Mouse (Mus musculus) CH12.LX (cell line): Measurements from ENCODE around the gene Unk. TPM values are rescaled to one million over a fixed set of nuclear protein-coding genes. Genes with fewer than 3 reads are reported as not detected.

Experiments used
- DNase-seq: peaks from one replicate; pipeline ENCODE4 v3.0.0-alpha.2; 2013; ENCODE audit errors: extremely low read depth
- H3K27ac ChIP-seq: 2 replicates; pipeline ENCODE4 v1.5.1; 2012; ENCODE audit warnings: low read depth, mild to moderate bottlenecking, control low read depth, moderate library complexity; ENCODE audit not compliant: insufficient read depth
- H3K27me3 ChIP-seq: replicated peaks from 2 replicates; pipeline ENCODE3; 2012; ENCODE audit warnings: inconsistent platforms
- H3K36me3 ChIP-seq, 2 experiments: replicated peaks in 1 of 2; 2 replicates each; pipeline versions ENCODE3 to v1.6.1; 2012; ENCODE audit warnings: inconsistent platforms in 1 of 2, low read length in 1 of 2, mild to moderate bottlenecking in 1 of 2, mixed read lengths in 1 of 2, moderate library complexity in 1 of 2; ENCODE audit not compliant: control insufficient read depth in 1 of 2, insufficient read depth in 1 of 2
- H3K4me1 ChIP-seq, 2 experiments: 2 replicates each; pipeline ENCODE4 v1.6.1; 2012; ENCODE audit warnings: inconsistent platforms in 1 of 2, moderate library complexity in 1 of 2; ENCODE audit not compliant: insufficient read depth in 2 of 2, control insufficient read depth in 1 of 2
- H3K4me2 ChIP-seq: 2 replicates; pipeline ENCODE4 v1.6.1; 2012; ENCODE audit warnings: low read depth, mild to moderate bottlenecking, control low read depth; ENCODE audit not compliant: poor library complexity, insufficient read depth, severe bottlenecking
- H3K4me3 ChIP-seq, 3 experiments: fragments of 150-350 bp in 1 of 3; sonication (generic) in 1 of 3; replicated peaks in 1 of 3; 2 replicates each; pipeline versions ENCODE3 to v1.5.1; 2011 to 2012; ENCODE audit warnings: low read depth in 2 of 3, low read length in 2 of 3, mild to moderate bottlenecking in 2 of 3, moderate library complexity in 2 of 3, control low read depth in 1 of 3, improper control_type of control experiment in 1 of 3, inconsistent platforms in 1 of 3, mixed read lengths in 1 of 3; ENCODE audit not compliant: poor library complexity in 1 of 3
- H3K79me2 ChIP-seq: replicated peaks from 2 replicates; pipeline ENCODE4 v1.6.1; 2012; ENCODE audit warnings: mild to moderate bottlenecking, moderate library complexity; ENCODE audit not compliant: control insufficient read depth, poor library complexity, insufficient read depth, severe bottlenecking; ENCODE audit errors: extremely low read depth
- H3K9ac ChIP-seq: 2 replicates; pipeline ENCODE4 v1.6.1; 2012; ENCODE audit warnings: low read depth, mild to moderate bottlenecking, control low read depth, moderate library complexity; ENCODE audit not compliant: insufficient read depth
- H3K9me3 ChIP-seq: replicated peaks from 2 replicates; pipeline ENCODE3; 2012; ENCODE audit warnings: low read length, inconsistent platforms, mixed read lengths
- CHD1 ChIP-seq: IDR thresholded peaks from 2 replicates; pipeline ENCODE4 v1.6.1; 2012; ENCODE audit warnings: low read depth, low read length, improper control_type of control experiment, inconsistent platforms
- CHD2 ChIP-seq: IDR thresholded peaks from 2 replicates; pipeline ENCODE4 v1.6.1; 2011; ENCODE audit warnings: low read length, improper control_type of control experiment
- EP300 ChIP-seq: IDR thresholded peaks from 2 replicates; pipeline ENCODE4 v1.6.1; 2011; ENCODE audit warnings: low read length, improper control_type of control experiment
- IRF4 ChIP-seq: IDR thresholded peaks from 2 replicates; pipeline ENCODE4 v1.6.1; 2014; ENCODE audit warnings: low read depth, mild to moderate bottlenecking, inconsistent platforms, low read length, improper control_type of control experiment
- JUND ChIP-seq: conservative IDR thresholded peaks from 2 replicates; pipeline ENCODE4 v1.6.1; 2011; ENCODE audit warnings: low read depth, low read length, improper control_type of control experiment
- KAT2A ChIP-seq: IDR thresholded peaks from 2 replicates; pipeline ENCODE4 v1.6.1; 2012; ENCODE audit warnings: low read length, improper control_type of control experiment, inconsistent platforms; ENCODE audit not compliant: insufficient replicate concordance
- MAZ ChIP-seq: IDR thresholded peaks from 2 replicates; pipeline ENCODE4 v1.6.1; 2012; ENCODE audit warnings: low read depth, mild to moderate bottlenecking, inconsistent platforms, low read length, improper control_type of control experiment, moderate library complexity
- MEF2A ChIP-seq: IDR thresholded peaks from 2 replicates; pipeline ENCODE4 v1.6.1; 2014; ENCODE audit warnings: low read depth, mild to moderate bottlenecking, inconsistent platforms, low read length, improper control_type of control experiment, borderline replicate concordance
- MYC ChIP-seq: IDR thresholded peaks from 2 replicates; pipeline ENCODE4 v1.6.1; 2011; ENCODE audit warnings: low read depth, mild to moderate bottlenecking, improper control_type of control experiment, low read length
- PAX5 ChIP-seq: IDR thresholded peaks from 2 replicates; pipeline ENCODE4 v1.6.1; 2012; ENCODE audit warnings: low read length, inconsistent platforms, mixed read lengths
- POLR2A ChIP-seq: IDR thresholded peaks from 2 replicates; pipeline ENCODE4 v1.6.1; 2011; ENCODE audit warnings: low read depth, mild to moderate bottlenecking, improper control_type of control experiment, low read length
- RAD21 ChIP-seq: IDR thresholded peaks from 2 replicates; pipeline ENCODE4 v1.6.1; 2011; ENCODE audit warnings: low read depth, mild to moderate bottlenecking, low read length, improper control_type of control experiment, moderate library complexity
- SIN3A ChIP-seq: IDR thresholded peaks from 2 replicates; pipeline ENCODE4 v1.6.1; 2012; ENCODE audit warnings: low read length, improper control_type of control experiment, inconsistent platforms
- TCF12 ChIP-seq: IDR thresholded peaks from 2 replicates; pipeline ENCODE4 v1.6.1; 2014; ENCODE audit warnings: low read depth, mild to moderate bottlenecking, inconsistent platforms, low read length, improper control_type of control experiment
- UBTF ChIP-seq: IDR thresholded peaks from 2 replicates; pipeline ENCODE4 v1.6.1; 2012; ENCODE audit warnings: low read depth, mild to moderate bottlenecking, inconsistent platforms, low read length, improper control_type of control experiment, moderate library complexity
- USF1 ChIP-seq: IDR thresholded peaks from 2 replicates; pipeline ENCODE4 v1.6.1; 2014; ENCODE audit warnings: low read depth, mild to moderate bottlenecking, inconsistent platforms, low read length, improper control_type of control experiment
- ZC3H11A ChIP-seq: IDR thresholded peaks from 2 replicates; pipeline ENCODE4 v1.6.1; 2012; ENCODE audit warnings: low read depth, mild to moderate bottlenecking, inconsistent platforms, low read length, improper control_type of control experiment
- ZKSCAN1 ChIP-seq: IDR thresholded peaks from 2 replicates; pipeline ENCODE4 v1.6.1; 2012; ENCODE audit warnings: low read depth, inconsistent platforms, low read length, improper control_type of control experiment, borderline replicate concordance
- dilution Hi-C: fragments of 300-500 bp; cut with MboI; formaldehyde crosslinking; loops from 2 replicates; pipeline ENCODE4 v1.14.3; 2020; ENCODE audit warnings: low sequenced_read_pairs; ENCODE audit not compliant: extremely low pct_unique_long_range_greater_than_20kb, extremely low pct_ligation_motif_present
- in situ Hi-C: fragments of 300-500 bp; cut with MboI; formaldehyde crosslinking; loops from 3 replicates; pipeline ENCODE4 v1.14.3; 2019; ENCODE audit warnings: low sequenced_read_pairs, low pct_ligation_motif_present, low pct_unique_long_range_greater_than_20kb, mixed read lengths
- polyA plus RNA-seq: library from polyadenylated mRNA; unstranded; fragments of >175 nt; gene quantifications from 2 replicates; pipeline ENCODE4 v1.2.1, GENCODE M21; 2012; ENCODE audit warnings: low read depth; ENCODE audit not compliant: insufficient read length
- total RNA-seq, 2 experiments: library from RNA; depleted of rRNA; stranded (reverse); fragments of 300-350 nt in 1 of 2; fragments of >200 nt in 1 of 2; gene quantifications; 2 replicates each; pipeline ENCODE4 v1.2.3; 2012 to 2014

The Unk gene
- total and polyA plus RNA-seq, 3 experiments, result 20.9 to 35.0 (median 24.7) TPM

DNA sequence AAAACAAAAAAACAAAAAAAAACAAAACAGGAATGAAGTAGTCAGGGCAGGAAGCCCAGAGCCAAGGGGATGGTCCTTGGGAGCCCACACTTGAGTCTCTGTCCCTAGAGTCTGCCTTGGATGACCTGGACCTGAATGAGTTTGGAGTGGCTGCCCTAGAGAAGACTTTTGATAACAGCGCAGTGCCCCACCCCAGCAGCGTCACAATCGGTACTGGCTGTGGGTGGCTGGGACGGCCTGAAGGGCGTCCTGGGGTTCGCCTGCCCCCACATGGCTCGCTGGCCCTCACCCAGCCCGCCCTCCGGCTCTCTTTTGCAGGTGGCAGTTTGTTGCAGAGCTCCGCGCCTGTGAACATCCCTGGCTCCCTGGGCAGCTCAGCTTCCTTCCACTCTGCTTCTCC lies 25.8 kb downstream of the Unk start:
- H3K27me3 ChIP-seq, result no peaks in the 10 kb centered on the region
- H3K27ac ChIP-seq, result no peak overlapping the region
- H3K9me3 ChIP-seq, result no peaks in the 10 kb centered on the region
- no peak overlapping the region for H3K4me2 ChIP-seq
- peaks cover 0 to 13% of the 10 kb centered on the region in 2 experiments; a peak in 2 of 4 replicates for H3K4me1 ChIP-seq
- no peak for DNase-seq
- no peaks in the 10 kb centered on the region for H3K79me2 ChIP-seq
- TF ChIP-seq JUND (no peak), USF1 (no peak), RAD21 (no peak), MEF2A (no peak), MYC (no peak), KAT2A (no peak), ZKSCAN1 (no peak), POLR2A (no peak), IRF4 (no peak), ZC3H11A (no peak), CHD1 (no peak), CHD2 (no peak), MAZ (no peak), TCF12 (no peak), SIN3A (no peak), UBTF (no peak), PAX5 (no peak)
- no peak overlapping the region for H3K9ac ChIP-seq
- H3K36me3 ChIP-seq, result peaks cover 93 to 97% of the 10 kb centered on the region in 2 experiments
- dilution Hi-C loops (no loop called here), in situ Hi-C loops (no loop called here)
- no peak overlapping the region for H3K4me3 ChIP-seq

DNA sequence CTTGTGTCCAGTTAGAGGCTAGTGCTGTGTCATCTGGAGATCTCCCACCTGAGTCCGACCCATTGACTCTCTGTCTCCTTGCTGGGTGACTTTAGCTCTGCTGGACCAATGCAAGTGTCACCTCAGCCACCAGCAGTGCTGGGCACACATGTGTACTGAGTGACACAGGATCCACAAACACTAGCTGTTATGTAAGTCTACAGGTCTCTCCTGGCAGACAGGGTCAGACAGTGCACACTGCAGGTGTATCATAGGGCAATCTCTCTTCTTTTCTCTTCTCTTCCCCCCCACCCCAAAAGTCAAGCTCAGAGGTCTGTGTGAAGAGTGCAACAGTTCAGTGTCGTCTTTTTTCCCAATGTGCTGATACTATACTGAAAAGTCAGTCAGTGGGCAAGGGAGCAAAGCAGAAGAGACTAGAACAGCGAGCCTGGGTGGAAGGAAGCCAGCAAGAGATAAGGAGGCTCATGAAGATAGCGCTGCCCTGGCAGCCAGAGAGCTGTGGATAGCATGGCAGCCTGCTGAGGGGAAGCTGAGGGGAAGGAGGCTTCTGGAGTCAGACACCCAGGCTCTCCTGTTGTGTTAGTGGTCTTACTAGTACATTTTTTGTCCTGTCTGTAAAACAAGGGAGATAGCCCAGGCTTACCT lies 27.2 kb downstream of the Unk start:
- Histone ChIP-seq H3K4me3 (no peak overlapping the region), H3K4me1 (peaks cover 0 to 27% of the 10 kb centered on the region in 2 experiments; a peak in 2 of 4 replicates), H3K9me3 (no peaks in the 10 kb centered on the region), H3K4me2 (no peak overlapping the region), H3K79me2 (no peaks in the 10 kb centered on the region), H3K9ac (no peak overlapping the region), H3K27ac (no peak overlapping the region), H3K27me3 (no peaks in the 10 kb centered on the region), H3K36me3 (peaks cover 95 to 100% of the 10 kb centered on the region in 2 experiments)
- in situ Hi-C loops, result no loop called here
- DNase-seq, result no peak
- dilution Hi-C loops, result no loop called here
- TF ChIP-seq EP300, result no peak
- TF ChIP-seq, all 38 proteins: peak for 0
